Mouse (Mus musculus) megakaryocyte, embryonic 14.5 days (primary cell): ENCODE data around the gene Glyatl3.

Experiments used
- FLI1 ChIP-seq: IDR thresholded peaks from 2 replicates; pipeline ENCODE4 v1.6.1; 2012; ENCODE audit warnings: low read length, inconsistent platforms, mixed read lengths
- GATA1 ChIP-seq: IDR thresholded peaks from 3 replicates; pipeline ENCODE4 v1.6.1; 2012; ENCODE audit warnings: mixed read lengths, low read length, inconsistent platforms, borderline replicate concordance

DNA sequence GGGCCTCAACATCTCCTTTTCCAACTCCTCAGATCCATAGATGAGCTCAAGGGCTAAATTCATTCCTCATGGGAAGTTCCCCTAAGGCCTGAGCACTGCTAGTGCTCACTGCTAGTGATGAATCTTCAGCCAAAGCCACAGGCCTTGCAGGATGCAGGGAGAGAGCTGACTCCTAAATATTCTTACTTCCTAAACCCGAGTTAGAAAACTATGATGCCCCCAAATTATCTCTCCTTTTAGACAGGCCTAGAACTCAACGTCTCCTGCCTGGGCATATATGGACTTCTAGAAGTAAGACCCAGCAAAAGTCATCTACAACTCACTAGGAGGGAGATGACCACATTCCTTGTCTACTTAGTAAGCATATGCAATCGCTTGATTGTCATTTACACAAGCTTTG lies 36.4 kb downstream of the Glyatl3 start:
- TF ChIP-seq GATA1 (no peak), FLI1 (no peak)
